Mouse (Mus musculus): Measurements from ENCODE around the gene Snai3.

Snai3 gene

GRCm38 (mm10) chr8:122459218-122459900 lies 1.2 kb downstream of the Snai3 start:
- no peak for DNase-seq (ENCODE audit: low spot score in 2 of 2)

- no peak for DNase-seq (ENCODE audit: low spot score in 2 of 2)
These were observed 3.4 kb downstream of the Snai3 start for GRCm38 (mm10) chr8:122457171-122457570.

GRCm38 (mm10) chr8:122454409-122454808 lies 6.1 kb downstream of the Snai3 start:
- DNase-seq (ENCODE audit: low spot score in 2 of 2): no peak

GRCm38 (mm10) chr8:122452154-122452553 lies 8.4 kb downstream of the Snai3 start:
- peak; percentile 47 to 50 for DNase-seq (ENCODE audit: low spot score in 2 of 2)

- DNase-seq (ENCODE audit: low spot score in 2 of 2): peak; percentile 74 to 80
These were observed 9.3 kb downstream of the Snai3 start for GRCm38 (mm10) chr8:122451161-122451703.

GRCm38 (mm10) chr8:122445203-122445602 lies 15.3 kb downstream of the Snai3 start:
- DNase-seq (ENCODE audit: low spot score in 2 of 2): no peak

- peak; percentile 83 to 90 for DNase-seq (ENCODE audit: low spot score in 2 of 2)
These were observed 16.3 kb downstream of the Snai3 start for GRCm38 (mm10) chr8:122444058-122444748.

GRCm38 (mm10) chr8:122443262-122444006 lies 17.1 kb downstream of the Snai3 start, which contains the start of gene Mvd:
Mvd (minus strand) TSS chr8:122443422.
- peak; percentile 99 to 100 for DNase-seq (ENCODE audit: low spot score in 2 of 2)

GRCm38 (mm10) chr8:122442781-122443180 lies 17.8 kb downstream of the Snai3 start:
- peak in 1 of 2 experiments; percentile 28 for DNase-seq (ENCODE audit: low spot score in 2 of 2)

- no peak for DNase-seq (ENCODE audit: low spot score in 2 of 2)
These were observed 18.2 kb downstream of the Snai3 start for GRCm38 (mm10) chr8:122442356-122442755.

- no peak for DNase-seq (ENCODE audit: low spot score in 2 of 2)
These were observed 19.2 kb downstream of the Snai3 start for GRCm38 (mm10) chr8:122441326-122441725.

GRCm38 (mm10) chr8:122439336-122439735 lies 21.2 kb downstream of the Snai3 start:
- DNase-seq (ENCODE audit: low spot score in 2 of 2): no peak

GRCm38 (mm10) chr8:122437708-122438331 lies 22.7 kb downstream of the Snai3 start:
- no peak for DNase-seq (ENCODE audit: low spot score in 2 of 2)

- no peak for DNase-seq (ENCODE audit: low spot score in 2 of 2)
These were observed 23.9 kb downstream of the Snai3 start for GRCm38 (mm10) chr8:122436586-122437125.

- DNase-seq (ENCODE audit: low spot score in 2 of 2): no peak
These were observed 24.4 kb downstream of the Snai3 start for GRCm38 (mm10) chr8:122436146-122436545.

GRCm38 (mm10) chr8:122435375-122435774 lies 25.2 kb downstream of the Snai3 start:
- no peak for DNase-seq (ENCODE audit: low spot score in 2 of 2)

GRCm38 (mm10) chr8:122433269-122433905 lies 27.1 kb downstream of the Snai3 start:
- DNase-seq (ENCODE audit: low spot score in 2 of 2): no peak

GRCm38 (mm10) chr8:122432443-122433268 lies 27.9 kb downstream of the Snai3 start, which contains the start of gene Cyba:
Cyba (minus strand) TSS chr8:122432930.
- DNase-seq (ENCODE audit: low spot score in 2 of 2): peak; percentile 85 to 87

- no peak for DNase-seq (ENCODE audit: low spot score in 2 of 2)
These were observed 28.7 kb downstream of the Snai3 start for GRCm38 (mm10) chr8:122431694-122432442.

All from heart, adult 9 months (tissue).